Mouse (Mus musculus): ENCODE data around the gene Samt1.
"Not testable (repeated sequence)": the region's sequence is repeated elsewhere in the genome, so short reads cannot be mapped to it uniquely, and the experiment has no call there.

Gene Samt1

GRCm38 (mm10) chrX:154012540-154012939, at the start of gene Samt1:
Gene Samt1 (minus strand): TSS chrX:154012640.
- DNase-seq, result not testable (repeated sequence)

- not testable (repeated sequence) for DNase-seq
Observed at GRCm38 (mm10) chrX:154054939-154055338, 42.5 kb upstream of the Samt1 start, which contains the start of gene Gm10057. Gene Gm10057 (minus strand): TSS chrX:154055039.

- not testable (repeated sequence) for DNase-seq
Observed at GRCm38 (mm10) chrX:154033727-154034126, 21.3 kb upstream of the Samt1 start, which contains the start of gene 4921511M17Rik. Gene 4921511M17Rik (minus strand): TSS chrX:154033827.

GRCm38 (mm10) chrX:153976914-153977313, 35.5 kb downstream of the Samt1 start:
- DNase-seq, result not testable (repeated sequence)

GRCm38 (mm10) chrX:153976467-153976866, 36.0 kb downstream of the Samt1 start:
- DNase-seq, result not testable (repeated sequence)

GRCm38 (mm10) chrX:153974450-153974849, 38.0 kb downstream of the Samt1 start:
- no peak for DNase-seq

- DNase-seq, result not testable (repeated sequence)
Observed at GRCm38 (mm10) chrX:153952866-153953265, 59.6 kb downstream of the Samt1 start.

All from cerebellum, adult 18-20 months (tissue).